Mouse (Mus musculus) large intestine, adult 2 months (tissue): Measurements from ENCODE around the gene Ackr4. TPM values are rescaled to one million over a fixed set of nuclear protein-coding genes. Genes with fewer than 3 reads are reported as not detected.

ENCODE experiments used
- DNase-seq: peaks from one replicate; pipeline ENCODE4 v3.0.0-alpha.2; 2012; ENCODE audit warnings: low read depth, low spot score
- WGBS: fragments of 180-500 bp; shearing (Covaris S2); methylation state at CpG from one replicate; pipeline ENCODE4 v1.1.7; 2018; 5-methylcytosine and 5-hydroxymethylcytosine counted together
- polyA plus RNA-seq: library from polyadenylated mRNA; depleted of rRNA; stranded (reverse); fragments of >200 nt; gene quantifications from 2 replicates; pipeline ENCODE4 v1.2.3, GENCODE M21; 2012; rRNA removed

The Ackr4 gene
- polyA plus RNA-seq, 1 experiment = 8.1 TPM

DNA sequence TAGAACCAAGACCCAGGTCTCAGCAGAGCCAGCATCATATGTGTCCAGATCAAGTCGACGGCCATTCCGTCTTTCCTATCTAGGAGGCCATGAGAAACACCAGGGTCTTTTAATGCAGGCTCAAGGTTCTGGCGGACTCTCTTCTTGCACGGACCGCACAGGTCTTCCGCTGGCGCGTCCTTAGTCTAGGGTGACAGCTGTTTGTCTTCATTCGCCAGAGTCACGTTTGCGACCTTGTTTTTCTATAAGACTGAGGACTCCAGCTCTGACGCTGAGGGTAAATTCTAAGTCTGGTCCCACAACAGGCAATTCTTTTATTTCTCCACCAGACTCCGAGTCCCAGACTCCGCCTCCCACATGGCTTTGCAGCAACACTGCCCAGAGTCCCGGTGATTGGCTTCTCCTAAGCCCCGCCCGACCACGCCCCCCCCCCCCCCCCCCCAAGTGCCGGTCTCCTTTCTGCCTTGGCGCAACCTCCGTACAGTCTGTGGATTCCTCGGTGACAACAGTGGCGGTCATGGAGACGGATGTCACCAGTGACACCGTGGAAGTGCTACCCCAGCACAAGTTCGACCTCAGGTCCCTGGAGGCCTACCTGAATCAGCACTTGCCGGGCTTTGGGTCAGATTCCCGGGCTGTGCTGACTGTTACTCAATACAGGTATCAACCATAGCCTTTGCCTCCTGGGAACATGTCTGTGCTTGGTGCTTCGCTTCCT lies 63.3 kb downstream of the Ackr4 start, which contains the start of gene Acad11:
TSS of gene Acad11 (plus strand) at position 134 of the 718 bp plus-strand sequence.
- DNase-seq = peak; percentile 82
- under 1% methylated on average over 30 of the region's 30 CpGs for WGBS

DNA sequence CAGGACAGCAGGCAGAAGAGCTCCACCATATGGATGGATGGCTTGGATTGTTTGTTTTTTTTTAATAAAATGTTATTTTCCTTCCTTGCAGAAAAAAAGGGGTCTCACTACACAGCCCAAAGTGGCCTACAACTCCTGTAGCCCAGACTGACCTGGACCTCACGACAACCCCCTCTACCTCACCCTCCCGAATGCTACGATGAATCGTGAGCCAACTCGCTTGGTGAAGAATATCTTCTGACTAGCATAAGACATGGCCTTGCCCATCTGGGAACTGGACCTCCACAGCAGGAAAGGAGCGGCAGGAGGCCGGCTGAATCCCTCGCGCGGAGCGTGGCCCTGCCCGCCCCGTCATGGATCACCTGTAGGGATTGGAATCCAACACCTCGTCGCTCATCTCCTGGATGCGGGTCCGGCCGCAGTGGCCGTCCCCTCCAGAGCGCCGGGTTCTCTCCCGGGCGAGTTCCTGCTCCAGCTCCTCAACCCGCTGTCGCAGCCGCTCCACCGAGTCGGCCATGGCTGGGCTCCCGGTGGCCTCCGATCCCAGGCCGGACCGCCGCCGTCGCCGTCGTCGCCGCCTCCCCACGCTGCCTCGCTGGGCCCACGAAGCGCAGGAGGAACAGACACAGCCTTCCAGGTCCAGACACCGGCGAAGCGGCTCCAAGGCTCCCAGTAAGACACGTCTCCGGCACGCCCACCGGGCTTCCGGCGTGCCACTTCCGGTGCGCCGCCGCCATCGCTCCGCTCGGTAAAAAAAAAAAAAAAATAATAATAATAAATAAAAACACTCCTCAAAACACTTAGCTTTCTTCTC lies 64.1 kb downstream of the Ackr4 start, which contains the start of gene Uba5:
TSS of gene Uba5 (minus strand) at position 705 of the 814 bp plus-strand sequence.
- under 1% methylated on average over 59 of the region's 59 CpGs for WGBS
- DNase-seq = no peak

DNA sequence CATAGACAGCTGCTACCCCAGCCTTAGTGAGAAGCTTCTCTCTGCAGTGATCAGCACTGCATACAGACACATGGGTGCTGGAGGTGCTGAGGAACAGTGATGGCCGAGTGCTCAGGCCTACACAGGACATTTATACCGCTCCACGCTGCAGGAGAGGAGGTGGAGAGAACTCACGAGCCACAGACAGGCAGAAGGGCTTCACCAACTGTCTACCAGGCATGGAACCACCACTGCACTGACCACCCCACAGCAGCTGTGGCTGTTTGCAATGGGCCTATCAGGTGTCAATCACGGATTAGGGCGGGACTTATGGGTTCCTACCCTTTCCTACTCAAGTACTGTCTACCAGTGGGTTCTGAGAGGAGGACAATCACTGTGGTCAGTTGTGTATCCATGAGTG lies 75.7 kb downstream of the Ackr4 start:
- WGBS = 90% methylated on average over 6 of the region's 6 CpGs
- DNase-seq = no peak

DNA sequence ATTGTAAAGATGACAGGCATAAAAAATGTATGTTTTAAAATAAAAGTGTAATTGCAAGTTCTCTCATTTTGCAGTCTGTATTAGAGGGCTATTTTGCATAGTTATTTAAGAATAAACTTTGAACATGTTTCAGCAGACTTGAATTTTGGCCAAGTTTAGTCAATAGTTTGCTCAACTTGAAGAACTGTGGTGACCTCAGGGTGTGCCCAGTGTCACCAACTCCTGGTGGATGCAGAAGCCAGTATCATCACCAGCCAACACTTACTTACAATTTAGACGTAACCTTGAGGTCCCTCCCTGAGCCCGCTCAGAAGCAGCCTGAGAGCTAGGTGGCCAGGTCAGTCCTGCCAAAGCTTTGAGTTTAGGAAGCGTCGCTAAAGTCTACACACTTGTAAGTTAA lies 83.1 kb downstream of the Ackr4 start:
- no peak for DNase-seq
- WGBS = 78% methylated on average over 4 of the region's 4 CpGs

DNA sequence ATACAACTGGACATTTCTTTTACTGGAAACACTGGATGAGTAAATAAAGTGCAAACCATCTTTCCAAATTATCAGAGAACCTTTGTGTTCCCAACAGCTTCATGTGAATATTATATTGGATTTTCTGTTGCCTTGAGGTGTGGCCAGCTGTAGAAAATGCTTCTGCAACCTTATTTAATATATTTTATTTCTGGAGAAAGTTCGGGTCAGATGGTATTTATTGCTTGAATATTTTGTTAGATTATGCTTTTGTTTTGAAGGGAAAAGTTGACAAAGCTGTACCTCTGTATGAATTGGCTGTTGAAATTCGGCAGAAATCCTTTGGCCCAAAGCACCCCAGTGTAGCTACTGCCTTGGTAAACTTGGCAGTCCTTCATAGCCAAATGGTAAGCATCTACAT lies 86.4 kb downstream of the Ackr4 start, which contains the start of gene Gm28305:
TSS of gene Gm28305 (plus strand) at position 301 of the 400 bp plus-strand sequence.
- DNase-seq = no peak
- 66% methylated on average over 2 of the region's 2 CpGs for WGBS

DNA sequence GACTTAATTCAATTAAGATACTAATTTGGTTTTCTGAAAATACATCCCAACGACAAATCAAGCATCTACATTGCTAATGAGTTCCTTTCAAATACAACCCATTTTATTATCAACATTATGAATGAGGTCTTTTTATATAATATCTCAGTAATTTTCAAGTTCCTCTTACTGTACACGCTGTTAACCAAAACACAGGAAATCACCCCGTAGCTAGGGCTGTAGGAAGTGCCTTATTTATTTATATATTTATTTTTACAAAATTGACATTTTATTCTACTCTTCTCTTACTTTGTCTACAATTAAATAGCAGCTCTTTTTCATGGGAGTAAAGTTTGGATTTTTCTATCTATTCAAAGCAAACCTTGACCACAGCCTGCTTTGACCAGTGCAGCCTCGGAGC lies 87.0 kb downstream of the Ackr4 start:
- WGBS = 80% methylated on average over 4 of the region's 4 CpGs
- DNase-seq = no peak

DNA sequence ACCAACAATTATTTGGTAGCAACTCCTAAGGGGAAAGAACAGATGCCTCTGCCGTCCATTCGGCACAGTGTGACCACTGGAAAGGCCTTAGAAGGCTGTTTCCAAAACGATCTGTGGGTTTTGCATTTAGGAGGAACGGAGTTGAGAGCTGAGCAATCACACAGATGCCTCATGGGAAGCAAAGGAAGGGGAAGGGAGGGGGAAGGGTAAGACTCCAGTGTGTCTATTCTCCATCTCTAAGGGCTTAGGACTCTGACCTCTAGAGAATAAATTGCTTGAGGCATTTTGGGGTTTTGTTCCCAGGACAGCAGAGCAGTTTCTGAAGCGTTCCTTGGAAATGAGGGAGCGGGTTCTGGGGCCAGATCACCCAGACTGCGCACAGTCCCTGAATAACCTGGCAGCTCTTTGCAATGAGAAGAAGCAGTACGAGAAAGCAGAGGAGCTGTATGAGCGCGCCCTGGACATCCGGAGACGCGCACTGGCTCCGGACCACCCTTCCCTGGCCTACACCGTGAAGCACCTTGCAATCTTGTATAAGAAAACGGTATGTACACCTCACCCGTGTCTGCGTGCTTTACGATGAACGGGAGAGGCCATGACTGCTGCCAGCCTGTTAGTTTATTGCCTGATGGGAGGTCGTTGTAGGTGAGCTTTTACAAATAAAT lies 87.6 kb downstream of the Ackr4 start:
- DNase-seq = no peak
- WGBS = 82% methylated on average over 21 of the region's 21 CpGs

DNA sequence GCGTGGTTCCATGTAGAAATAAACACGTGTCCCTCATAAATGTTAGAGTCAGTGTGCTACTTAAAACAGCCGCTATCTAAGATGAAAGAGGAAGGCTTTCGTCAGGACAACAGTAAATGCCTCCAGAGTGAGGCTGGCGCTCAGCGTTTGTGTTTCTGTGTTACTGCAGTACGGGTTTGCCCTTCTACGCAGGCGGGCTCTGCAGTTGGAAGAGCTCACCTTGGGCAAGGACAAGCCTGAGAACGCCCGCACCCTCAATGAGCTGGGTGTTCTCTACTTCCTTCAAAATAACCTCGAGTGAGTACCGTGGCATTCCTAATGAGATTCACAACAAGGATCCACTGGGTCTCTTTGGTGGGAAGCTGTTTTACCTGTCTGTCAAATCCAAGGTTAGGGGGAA lies 88.5 kb downstream of the Ackr4 start:
- 79% methylated on average over 13 of the region's 13 CpGs for WGBS

DNA sequence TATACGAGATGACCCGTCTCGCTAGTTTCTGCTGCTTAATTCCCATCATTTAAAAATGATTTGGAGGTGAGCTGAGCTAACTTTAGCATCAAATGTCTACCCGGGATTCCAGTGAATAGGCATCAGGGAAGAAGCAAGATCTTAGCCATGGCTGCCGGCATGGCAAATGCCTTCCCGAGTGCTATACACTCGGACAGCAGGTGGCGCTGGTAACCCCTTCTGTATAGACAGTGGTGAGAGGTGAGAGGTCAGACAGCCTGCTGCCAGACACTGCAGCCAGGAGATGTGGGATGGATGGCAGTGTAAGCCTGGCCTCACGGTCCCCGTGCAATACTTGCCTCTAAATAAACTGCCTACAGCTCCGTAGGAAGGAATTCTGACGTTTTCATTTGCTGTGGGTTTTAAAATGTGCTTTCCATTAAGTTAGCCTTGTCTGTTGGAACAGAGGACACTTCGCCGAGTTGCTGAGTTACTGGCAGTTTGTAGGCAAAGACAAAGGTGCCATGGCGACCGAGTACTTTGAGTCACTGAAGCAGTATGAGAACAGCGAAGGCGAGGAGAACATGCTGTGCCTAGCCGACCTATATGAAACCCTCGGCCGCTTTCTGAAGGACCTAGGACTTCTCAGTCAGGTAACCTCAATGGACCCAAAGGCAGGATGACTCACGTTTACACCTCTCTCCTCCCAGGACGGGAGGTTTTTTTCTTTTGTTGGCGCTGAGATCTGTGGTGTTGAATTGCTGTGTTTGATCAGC lies 91.3 kb downstream of the Ackr4 start:
- peak; percentile 48 for DNase-seq
- WGBS = 48% methylated on average over 24 of the region's 24 CpGs

More for the DNA sequence above, 88.5 kb downstream of the Ackr4 start:
- DNase-seq = no peak

DNA sequence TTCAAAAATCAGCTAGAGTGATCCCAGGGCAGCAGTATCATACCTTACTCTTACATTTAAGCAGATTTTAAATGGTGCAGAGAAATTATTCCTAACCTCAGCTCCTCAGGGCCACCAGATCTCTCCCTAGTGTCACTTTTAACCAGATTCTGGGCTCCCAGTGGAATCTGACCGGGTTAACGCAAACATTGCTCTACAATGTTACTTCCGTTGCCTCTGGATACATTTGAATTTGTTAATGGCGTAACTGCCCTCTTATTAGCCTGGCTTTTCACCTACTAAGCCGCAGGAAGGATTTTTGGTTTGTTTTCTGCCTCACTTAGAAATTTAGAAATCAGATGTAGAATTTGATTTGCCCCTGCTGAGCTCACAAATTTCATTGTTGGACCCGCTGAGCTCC lies 92.0 kb downstream of the Ackr4 start:
- WGBS = 81% methylated on average over 6 of the region's 6 CpGs
- no peak for DNase-seq

DNA sequence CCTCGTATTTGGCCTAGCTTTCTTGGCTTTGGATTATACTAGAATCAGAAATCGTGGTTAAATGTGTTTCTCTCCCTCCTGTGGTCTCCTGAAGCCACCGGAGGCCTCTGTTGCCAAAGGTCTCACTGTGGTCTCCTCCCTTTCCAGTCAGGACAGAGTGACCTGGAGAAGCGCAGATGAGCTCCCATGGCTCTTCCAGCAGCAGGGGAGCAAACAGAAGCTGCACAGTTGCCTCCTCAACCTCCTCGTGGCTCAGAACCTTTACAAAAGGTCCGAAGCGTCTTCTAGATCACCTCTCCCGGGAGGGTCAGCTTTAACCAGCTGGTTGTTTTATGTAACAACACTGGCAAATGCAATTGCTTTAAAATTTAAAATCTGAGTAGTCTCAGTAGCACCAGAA lies 92.5 kb downstream of the Ackr4 start:
- DNase-seq = no peak
- WGBS = 88% methylated on average over 8 of the region's 8 CpGs

Other genes starting within 250 kb of the Ackr4 start
- gene Nphp3, start 124.4 kb downstream of the Ackr4 start, polyA plus RNA-seq = 2.3 and 3.1 TPM in 2 replicates
- gene Gm28305, start 86.3 kb downstream of the Ackr4 start, polyA plus RNA-seq = not detected in 2 replicates
- 19.6 and 21.5 TPM in 2 replicates for gene Uba5, start 63.8 kb downstream of the Ackr4 start, polyA plus RNA-seq
- gene Acad11, start 63.6 kb downstream of the Ackr4 start, polyA plus RNA-seq = 20.9 and 43.6 TPM in 2 replicates
- gene Dnajc13, start 136.0 kb upstream of the Ackr4 start, polyA plus RNA-seq = 41.8 and 57.9 TPM in 2 replicates
- gene Acpp, start 210.8 kb upstream of the Ackr4 start, polyA plus RNA-seq = 5.5 and 9.0 TPM in 2 replicates